Mouse (Mus musculus) olfactory bulb, adult 2 months (tissue): ENCODE measurements around the gene Cirbp.

Experiments
- CTCF ChIP-seq: fragments of 200-500 bp; IDR thresholded peaks from 2 replicates; pipeline ENCODE4 v1.5.1; 2012; ENCODE audit warnings: low read depth, mild to moderate bottlenecking, low read length, moderate library complexity; ENCODE audit not compliant: insufficient read depth
- POLR2A ChIP-seq: fragments of 200-500 bp; IDR thresholded peaks from 2 replicates; pipeline ENCODE4 v1.6.1; 2012; ENCODE audit warnings: mild to moderate bottlenecking, low read depth, low read length, moderate library complexity; ENCODE audit not compliant: insufficient read depth

DNA sequence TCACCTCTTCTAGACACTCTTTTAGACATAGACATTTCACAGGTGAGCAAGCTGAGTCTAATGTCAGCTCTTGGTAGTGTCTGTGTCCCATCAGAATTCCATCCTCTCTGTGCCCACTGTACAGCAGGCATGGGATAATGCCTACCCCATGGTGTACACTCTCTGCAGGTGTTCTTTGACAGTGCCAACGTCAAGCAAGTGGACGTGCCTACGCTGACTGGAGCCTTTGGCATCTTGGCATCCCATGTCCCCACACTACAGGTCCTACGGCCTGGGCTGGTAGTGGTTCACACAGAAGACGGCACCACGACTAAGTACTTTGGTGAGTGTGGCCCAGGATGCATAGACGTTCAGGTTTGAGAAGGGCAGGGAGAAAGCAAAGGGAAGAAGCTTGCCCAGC is 22.1 kb upstream of the Cirbp start:
- no peak for TF ChIP-seq CTCF
- TF ChIP-seq POLR2A, result no peak
